Mouse (Mus musculus) forebrain, embryonic 11.5 days (tissue): ENCODE results near the gene Flt3. TPM values are rescaled to one million over a fixed set of nuclear protein-coding genes. Genes with fewer than 3 reads are reported as not detected.

Experiments
- ATAC-seq: fragments of 200-750 bp; cut with Nextera tagmentation; replicated peaks from 2 replicates; pipeline ENCODE4 v1.8.0; 2017; ENCODE audit warnings: moderate TSS enrichment; ENCODE audit not compliant: low FRiP score
- DNase-seq: peaks from one replicate; pipeline ENCODE4 v3.0.0-alpha.2; 2017; ENCODE audit warnings: low spot score
- H3K27ac ChIP-seq: fragments of 300-500 bp; sonication (generic); 2 replicates; pipeline ENCODE4 v1.5.1; 2014; ENCODE audit warnings: low read depth, low read length
- H3K27me3 ChIP-seq: fragments of 300-500 bp; sonication (generic); 2 replicates; pipeline ENCODE4 v1.6.1; 2014; ENCODE audit warnings: mild to moderate bottlenecking, low read length, mixed read lengths; ENCODE audit not compliant: control insufficient read depth, insufficient read depth
- H3K36me3 ChIP-seq: fragments of 300-500 bp; sonication (generic); 2 replicates; pipeline ENCODE4 v1.6.1; 2014; ENCODE audit warnings: mild to moderate bottlenecking, low read length, moderate library complexity, mixed read lengths; ENCODE audit not compliant: control insufficient read depth, insufficient read depth
- H3K4me1 ChIP-seq: fragments of 300-500 bp; sonication (generic); replicated peaks from 2 replicates; pipeline ENCODE4 v1.6.1; 2014; ENCODE audit warnings: low read length, mixed read lengths; ENCODE audit not compliant: control insufficient read depth, insufficient read depth
- H3K4me2 ChIP-seq: fragments of 300-500 bp; sonication (generic); 2 replicates; pipeline ENCODE4 v1.6.1; 2014; ENCODE audit warnings: low read depth, mild to moderate bottlenecking, low read length, moderate library complexity, mixed read lengths; ENCODE audit not compliant: severe bottlenecking
- H3K4me3 ChIP-seq: fragments of 300-500 bp; sonication (generic); 2 replicates; pipeline ENCODE4 v1.5.1; 2014; ENCODE audit warnings: low read depth, low read length
- H3K9ac ChIP-seq: fragments of 300-500 bp; sonication (generic); 2 replicates; pipeline ENCODE4 v1.6.1; 2014; ENCODE audit warnings: low read length
- H3K9me3 ChIP-seq: fragments of 300-500 bp; sonication (generic); 2 replicates; pipeline ENCODE4 v1.6.1; 2016; ENCODE audit warnings: low read length, mixed read lengths; ENCODE audit not compliant: control insufficient read depth
- WGBS: fragments of 180-500 bp; shearing (Covaris S2); extraction: QIAGEN DNeasy Blood & Tissue Kit; methylation state at CpG from one replicate; pipeline ENCODE4 v1.1.7; 2014; 5-methylcytosine and 5-hydroxymethylcytosine counted together
- polyA plus RNA-seq: library from polyadenylated mRNA; unstranded; fragments of >200 nt; fragmentation: Nextera tagmentation; extraction: Ambion mirVana; gene quantifications from 2 replicates; pipeline ENCODE4 v1.2.1, GENCODE M21; 2014

The Flt3 gene
- polyA plus RNA-seq, 1 experiment from 2014 or later = 0.08 TPM

DNA sequence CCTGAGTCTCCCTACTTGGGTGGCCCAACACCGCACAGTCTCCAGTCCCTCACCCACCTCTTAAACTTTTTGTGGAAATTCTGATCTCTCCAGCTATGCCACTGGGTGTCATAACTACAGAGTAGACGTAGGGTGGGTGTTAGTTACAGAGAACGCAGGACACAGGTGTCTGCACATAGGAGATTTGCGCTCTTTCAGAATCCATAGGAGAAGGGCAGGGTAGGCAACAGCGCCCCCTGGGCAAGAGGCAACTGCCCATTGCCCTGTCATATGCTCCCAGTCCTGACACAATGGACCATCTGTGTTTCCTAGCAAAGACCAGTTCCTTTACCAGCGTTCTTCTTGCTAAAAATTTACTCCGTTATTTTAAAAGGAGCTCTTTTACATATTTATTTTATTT, 82.3 kb downstream of the Flt3 start:
- no peak overlapping the region for H3K9ac ChIP-seq
- peak; percentile 51 for DNase-seq
- WGBS = 16% methylated on average over 7 of the region's 7 CpGs
- H3K9me3 ChIP-seq = no peaks in the 10 kb centered on the region
- no peak overlapping the region for H3K27ac ChIP-seq
- ATAC-seq = no peak
- H3K4me3 ChIP-seq = no peak overlapping the region
- H3K36me3 ChIP-seq = no peaks in the 10 kb centered on the region
- no peaks in the 10 kb centered on the region; the same call in 1 of the 2 replicates for H3K4me1 ChIP-seq
- no peak overlapping the region for H3K4me2 ChIP-seq
- H3K27me3 ChIP-seq = peaks cover 75% of the 10 kb centered on the region

DNA sequence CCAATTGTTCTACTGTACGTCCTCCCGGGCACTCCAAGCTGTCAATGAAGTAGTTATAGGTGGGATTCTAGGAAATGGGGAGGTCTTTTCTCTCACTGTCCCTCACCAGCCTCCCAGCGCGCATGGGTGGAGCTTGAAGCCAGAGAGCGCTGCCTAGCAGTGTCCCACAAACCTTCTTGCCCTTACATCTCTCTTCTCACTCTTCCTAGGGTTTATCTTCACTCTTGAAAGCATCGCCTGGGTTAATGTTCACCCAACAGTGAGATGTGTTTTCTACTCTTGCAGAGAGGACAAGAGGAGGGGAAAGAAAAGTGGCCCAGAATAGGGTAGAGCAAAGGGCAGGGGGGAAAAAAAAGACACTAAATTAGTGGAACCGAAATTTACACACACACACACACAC, 83.0 kb downstream of the Flt3 start:
- Histone ChIP-seq H3K4me3 (no peak overlapping the region), H3K27me3 (peaks cover 79% of the 10 kb centered on the region), H3K36me3 (no peaks in the 10 kb centered on the region), H3K27ac (no peak overlapping the region), H3K9me3 (no peaks in the 10 kb centered on the region), H3K9ac (no peak overlapping the region), H3K4me1 (no peaks in the 10 kb centered on the region; the same call in 1 of the 2 replicates), H3K4me2 (no peak overlapping the region)
- no peak for ATAC-seq
- peak; percentile 48 for DNase-seq
- WGBS = 9% methylated on average over 7 of the region's 7 CpGs

DNA sequence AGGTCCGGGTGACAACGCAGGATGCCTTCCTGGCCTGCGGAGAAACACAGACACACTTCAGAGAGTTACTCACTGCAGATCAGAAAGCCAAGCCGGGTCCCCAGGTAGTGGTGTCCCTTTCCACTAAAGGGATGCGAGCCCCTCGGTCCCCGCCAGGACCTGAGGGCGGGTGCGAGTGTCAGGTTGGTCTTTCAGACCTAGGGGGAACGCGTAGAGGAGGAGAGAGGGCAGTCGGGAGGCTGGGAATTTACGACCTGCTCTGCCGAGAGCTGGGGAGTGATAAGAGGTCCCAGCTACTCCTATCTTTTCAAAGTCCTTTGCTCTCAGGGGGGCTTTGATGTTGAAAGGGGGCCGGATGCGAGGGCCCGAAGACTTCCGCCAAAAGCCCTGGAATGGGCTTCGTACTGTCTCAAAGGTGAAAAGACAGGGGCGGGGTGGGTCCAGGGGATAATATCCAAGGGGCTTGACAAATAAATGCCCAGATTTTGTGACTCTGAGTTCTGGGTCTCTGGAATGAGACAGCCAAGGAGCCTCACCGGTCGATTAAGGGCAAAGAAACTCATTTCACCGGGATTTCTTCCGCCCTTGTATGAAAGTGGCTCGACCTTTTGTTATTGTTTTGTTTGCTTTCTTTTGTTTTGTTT, 84.7 kb downstream of the Flt3 start:
- Histone ChIP-seq H3K9ac (no peak overlapping the region), H3K27me3 (peaks cover 87% of the 10 kb centered on the region), H3K4me1 (no peaks in the 10 kb centered on the region; the same call in 1 of the 2 replicates), H3K4me3 (no peak overlapping the region), H3K9me3 (no peaks in the 10 kb centered on the region), H3K36me3 (no peaks in the 10 kb centered on the region), H3K4me2 (no peak overlapping the region), H3K27ac (no peak overlapping the region)
- WGBS = under 1% methylated on average over 25 of the region's 25 CpGs
- ATAC-seq = no peak
- peak; percentile 46 for DNase-seq

DNA sequence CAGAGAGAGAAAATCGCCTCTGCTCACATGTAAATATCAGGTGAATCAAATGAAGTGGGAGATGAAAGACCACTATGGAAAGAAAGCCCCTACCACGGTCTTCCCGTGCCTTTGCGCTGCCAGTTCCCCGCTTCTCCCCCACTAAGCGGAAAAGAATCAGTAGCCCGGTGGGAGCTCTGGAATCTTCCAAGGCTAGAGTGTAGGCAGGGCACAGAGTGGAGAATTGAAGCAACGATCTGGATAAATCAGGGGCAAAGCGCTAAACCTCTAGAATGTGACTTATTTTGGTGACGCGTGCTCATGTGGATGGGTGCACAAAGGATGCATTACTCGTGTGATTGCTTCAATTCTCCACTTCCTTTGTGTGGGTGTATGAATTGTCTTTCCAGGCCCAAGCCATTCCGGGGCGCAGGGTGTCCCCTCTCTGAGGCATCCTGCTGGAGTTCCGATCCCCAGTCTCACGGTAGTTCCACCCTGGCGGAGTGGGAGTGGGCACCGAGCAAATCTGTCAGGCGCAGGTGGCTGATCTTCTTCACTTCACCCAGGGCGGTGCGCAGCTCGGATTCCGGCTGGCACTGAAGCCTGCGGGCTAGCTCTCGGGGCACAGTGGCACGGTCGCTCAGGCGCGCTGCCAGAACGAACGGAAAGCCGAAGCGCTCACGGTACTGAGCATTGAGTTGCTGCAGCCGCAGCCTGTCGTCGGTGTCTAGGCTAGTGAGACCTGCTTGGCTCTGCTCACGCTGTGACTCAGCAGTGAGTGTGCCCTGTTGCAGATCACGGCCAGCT, 85.5 kb downstream of the Flt3 start:
- H3K27ac ChIP-seq = no peak overlapping the region
- H3K9ac ChIP-seq = no peak overlapping the region
- H3K36me3 ChIP-seq = no peaks in the 10 kb centered on the region
- H3K9me3 ChIP-seq = no peaks in the 10 kb centered on the region
- no peak overlapping the region for H3K4me2 ChIP-seq
- no peaks in the 10 kb centered on the region; the same call in 1 of the 2 replicates for H3K4me1 ChIP-seq
- DNase-seq (peak; percentile 54), ATAC-seq (no peak)
- no peak overlapping the region for H3K4me3 ChIP-seq
- WGBS = under 1% methylated on average over 39 of the region's 39 CpGs
- peaks cover 94% of the 10 kb centered on the region for H3K27me3 ChIP-seq

DNA sequence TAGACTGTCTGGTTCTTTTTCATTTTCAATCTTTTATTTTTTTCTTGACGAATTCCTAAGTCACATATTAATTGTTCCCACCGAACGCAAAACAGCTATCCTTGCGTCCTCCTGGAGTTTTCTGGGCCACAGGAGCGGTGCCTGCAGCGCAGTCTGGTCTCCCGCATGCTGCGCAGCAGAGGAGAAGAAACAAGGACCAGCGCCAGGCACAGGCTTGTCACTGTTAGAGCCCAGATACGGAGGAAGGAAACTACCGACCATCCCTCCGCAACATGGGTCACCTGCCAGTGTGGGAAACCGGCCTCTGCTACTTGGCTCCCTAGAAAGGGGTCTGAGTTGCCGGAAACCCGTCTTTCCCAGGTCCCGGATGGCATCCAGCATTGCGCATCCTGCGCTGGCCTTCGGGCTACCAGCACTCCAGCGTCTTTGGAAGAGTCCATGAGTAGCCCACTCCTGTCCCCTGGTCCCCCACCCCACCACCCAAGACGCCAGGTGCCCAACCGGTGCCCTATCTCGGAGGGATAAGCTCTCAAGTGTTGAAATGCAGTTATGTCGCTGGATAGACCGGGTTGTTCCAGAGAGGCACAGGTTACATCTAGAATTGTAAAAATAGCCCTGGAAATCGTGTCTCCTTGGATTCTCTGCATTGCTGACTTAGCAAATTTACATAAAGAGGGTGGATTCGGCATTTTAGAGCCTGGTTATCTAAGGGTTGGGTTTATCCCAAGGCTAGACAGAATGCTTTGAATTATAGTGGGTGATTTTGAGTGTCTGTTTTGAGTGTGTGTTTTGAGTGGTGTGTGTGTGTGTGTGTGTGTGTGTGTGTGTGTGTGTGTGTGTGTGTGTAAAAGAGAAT, 87.2 kb downstream of the Flt3 start:
- H3K36me3 ChIP-seq = no peaks in the 10 kb centered on the region
- peaks cover 99% of the 10 kb centered on the region for H3K27me3 ChIP-seq
- no peak for ATAC-seq
- H3K4me2 ChIP-seq = no peak overlapping the region
- no peak overlapping the region for H3K9ac ChIP-seq
- no peak overlapping the region for H3K27ac ChIP-seq
- DNase-seq = peak; percentile 45
- H3K4me1 ChIP-seq = no peaks in the 10 kb centered on the region; the same call in 1 of the 2 replicates
- no peak overlapping the region for H3K4me3 ChIP-seq
- WGBS = 2% methylated on average over 27 of the region's 27 CpGs
- no peaks in the 10 kb centered on the region for H3K9me3 ChIP-seq

DNA sequence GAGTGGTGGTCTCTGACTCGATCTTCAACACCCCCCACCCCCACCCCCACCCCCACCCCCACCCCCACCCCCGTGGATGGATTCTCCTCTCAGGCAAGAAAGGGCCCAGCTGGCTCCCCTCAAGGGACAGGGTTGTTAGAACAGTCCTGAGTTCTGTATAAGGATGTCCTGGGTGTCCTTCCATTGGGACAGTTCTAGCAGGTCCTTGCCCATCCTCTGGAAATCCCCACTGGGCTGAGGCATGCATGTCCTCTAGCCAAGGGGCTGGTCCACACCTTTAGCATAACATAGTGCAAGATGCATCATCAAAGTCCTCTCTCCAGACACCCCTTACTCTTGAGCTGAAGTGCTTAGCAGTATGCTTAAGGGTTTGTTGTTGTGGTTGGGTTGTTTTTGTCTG, 90.5 kb downstream of the Flt3 start:
- Histone ChIP-seq H3K27ac (no peak overlapping the region), H3K27me3 (peaks cover 99% of the 10 kb centered on the region), H3K9ac (no peak overlapping the region), H3K4me1 (no peaks in the 10 kb centered on the region; the same call in 1 of the 2 replicates), H3K4me3 (no peak overlapping the region), H3K4me2 (no peak overlapping the region), H3K36me3 (no peaks in the 10 kb centered on the region), H3K9me3 (no peaks in the 10 kb centered on the region)
- ATAC-seq = no peak
- DNase-seq = no peak
- WGBS = 0% methylated on average over 2 of the region's 2 CpGs

DNA sequence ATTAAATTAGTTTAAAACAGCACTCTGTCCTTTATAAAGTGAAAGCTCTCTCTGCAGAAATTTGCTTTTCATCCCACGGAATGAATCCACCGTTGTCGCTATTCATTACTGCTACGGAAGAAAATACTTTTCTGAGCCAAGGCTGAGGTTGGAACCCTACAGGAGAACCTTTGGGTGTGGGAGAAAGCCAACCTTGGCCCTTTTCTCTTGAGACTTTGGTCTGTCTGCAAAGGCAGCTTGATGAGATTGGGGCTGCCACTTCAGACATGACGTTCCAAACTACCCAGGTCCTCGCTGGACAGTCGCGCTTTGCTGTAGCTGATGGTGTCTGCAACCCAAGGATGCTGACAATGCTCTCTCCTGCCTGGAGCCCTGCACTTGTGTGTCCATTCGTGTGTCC, 91.8 kb downstream of the Flt3 start:
- no peak for ATAC-seq
- DNase-seq = peak; percentile 48
- no peak overlapping the region for H3K4me2 ChIP-seq
- no peak overlapping the region for H3K4me3 ChIP-seq
- peaks cover 99% of the 10 kb centered on the region for H3K27me3 ChIP-seq
- WGBS = 7% methylated on average over 9 of the region's 9 CpGs
- H3K4me1 ChIP-seq = peaks cover 2% of the 10 kb centered on the region
- H3K9me3 ChIP-seq = no peaks in the 10 kb centered on the region
- H3K27ac ChIP-seq = no peak overlapping the region
- H3K9ac ChIP-seq = no peak overlapping the region
- H3K36me3 ChIP-seq = no peaks in the 10 kb centered on the region

DNA sequence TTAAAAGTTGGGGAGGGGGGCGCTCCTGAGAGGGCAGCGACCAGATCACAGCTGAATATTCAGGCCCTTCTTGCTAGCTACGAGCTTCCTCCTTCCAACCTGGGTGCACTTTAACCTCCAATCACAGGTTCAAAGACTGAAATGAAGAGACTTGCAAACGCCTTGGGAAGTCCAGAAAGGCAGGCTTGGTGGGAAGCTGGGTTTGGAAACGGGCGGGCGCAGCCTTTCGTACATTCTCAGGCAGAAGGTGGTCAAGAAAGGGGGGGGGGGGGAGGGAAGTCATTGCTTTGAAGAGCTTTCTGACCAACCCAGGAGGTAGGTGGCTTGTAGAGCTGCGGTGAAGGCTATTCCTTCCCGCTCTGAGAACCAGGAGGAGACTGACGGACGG, 92.9 kb downstream of the Flt3 start:
- Histone ChIP-seq H3K9me3 (no peaks in the 10 kb centered on the region), H3K9ac (no peak overlapping the region), H3K4me3 (no peak overlapping the region), H3K4me1 (peaks cover 2% of the 10 kb centered on the region), H3K27ac (no peak overlapping the region), H3K36me3 (no peaks in the 10 kb centered on the region), H3K4me2 (no peak overlapping the region), H3K27me3 (peaks cover 100% of the 10 kb centered on the region)
- DNase-seq = peak; percentile 49
- ATAC-seq = no peak
- under 1% methylated on average over 12 of the region's 12 CpGs for WGBS
